Mouse (Mus musculus): ENCODE data around the gene Egfl7.

Gene Egfl7

GRCm38 (mm10) chr2:26579714-26580113 lies at the start of gene Egfl7:
Egfl7 (plus strand) TSS chr2:26580014.
- DNase-seq (ENCODE audit: low spot score) = no peak

- DNase-seq (ENCODE audit: low spot score) = no peak
Measured at GRCm38 (mm10) chr2:26531829-26532228, 48.0 kb upstream of the Egfl7 start.

- DNase-seq (ENCODE audit: low spot score) = no peak
Measured at GRCm38 (mm10) chr2:26533249-26533648, 46.6 kb upstream of the Egfl7 start.

GRCm38 (mm10) chr2:26534161-26534560 lies 45.7 kb upstream of the Egfl7 start:
- no peak for DNase-seq (ENCODE audit: low spot score)

GRCm38 (mm10) chr2:26534616-26535015 lies 45.2 kb upstream of the Egfl7 start:
- peak; percentile 87 for DNase-seq (ENCODE audit: low spot score)

GRCm38 (mm10) chr2:26535517-26536045 lies 44.2 kb upstream of the Egfl7 start:
- no peak for DNase-seq (ENCODE audit: low spot score)

GRCm38 (mm10) chr2:26539516-26539915 lies 40.3 kb upstream of the Egfl7 start:
- no peak for DNase-seq (ENCODE audit: low spot score)

- DNase-seq (ENCODE audit: low spot score) = no peak
Measured at GRCm38 (mm10) chr2:26540721-26541120, 39.1 kb upstream of the Egfl7 start.

- DNase-seq (ENCODE audit: low spot score) = no peak
Measured at GRCm38 (mm10) chr2:26541258-26541910, 38.4 kb upstream of the Egfl7 start.

GRCm38 (mm10) chr2:26543155-26543554 lies 36.7 kb upstream of the Egfl7 start:
- no peak for DNase-seq (ENCODE audit: low spot score)

- DNase-seq (ENCODE audit: low spot score) = no peak
Measured at GRCm38 (mm10) chr2:26543768-26544167, 36.0 kb upstream of the Egfl7 start.

- no peak for DNase-seq (ENCODE audit: low spot score)
Measured at GRCm38 (mm10) chr2:26544265-26544664, 35.5 kb upstream of the Egfl7 start.

GRCm38 (mm10) chr2:26547481-26547880 lies 32.3 kb upstream of the Egfl7 start:
- DNase-seq (ENCODE audit: low spot score) = no peak

GRCm38 (mm10) chr2:26549801-26550200 lies 30.0 kb upstream of the Egfl7 start:
- peak; percentile 56 for DNase-seq (ENCODE audit: low spot score)

- no peak for DNase-seq (ENCODE audit: low spot score)
Measured at GRCm38 (mm10) chr2:26550205-26550604, 29.6 kb upstream of the Egfl7 start.

- DNase-seq (ENCODE audit: low spot score) = no peak
Measured at GRCm38 (mm10) chr2:26550777-26551176, 29.0 kb upstream of the Egfl7 start.

GRCm38 (mm10) chr2:26551446-26551845 lies 28.4 kb upstream of the Egfl7 start:
- no peak for DNase-seq (ENCODE audit: low spot score)

GRCm38 (mm10) chr2:26552066-26552465 lies 27.7 kb upstream of the Egfl7 start:
- DNase-seq (ENCODE audit: low spot score) = no peak

- peak; percentile 51 for DNase-seq (ENCODE audit: low spot score)
Measured at GRCm38 (mm10) chr2:26553904-26554303, 25.9 kb upstream of the Egfl7 start.

- DNase-seq (ENCODE audit: low spot score) = peak; percentile 84
Measured at GRCm38 (mm10) chr2:26555076-26555475, 24.7 kb upstream of the Egfl7 start.

GRCm38 (mm10) chr2:26556535-26556993 lies 23.2 kb upstream of the Egfl7 start:
- peak; percentile 70 for DNase-seq (ENCODE audit: low spot score)

- no peak for DNase-seq (ENCODE audit: low spot score)
Measured at GRCm38 (mm10) chr2:26560506-26560905, 19.3 kb upstream of the Egfl7 start.

- DNase-seq (ENCODE audit: low spot score) = peak; percentile 81
Measured at GRCm38 (mm10) chr2:26561351-26562016, 18.3 kb upstream of the Egfl7 start.

All from lung, postnatal 25 days (tissue).